Mouse (Mus musculus): Measurements from ENCODE around the gene Tada2b. TPM values are rescaled to one million over a fixed set of nuclear protein-coding genes. Genes with fewer than 3 reads are reported as not detected.

The Tada2b gene
- total and polyA plus RNA-seq, 3 experiments = 9.6 to 24.9 TPM; not detected in 1

- no peaks in the 10 kb centered on the region for H3K27me3 ChIP-seq (ENCODE audit: control insufficient read depth in 1 of 2, insufficient read depth in 2 of 2, low read length in 2 of 2)
- H3K27ac ChIP-seq (ENCODE audit: control insufficient read depth, low read depth, low read length) = no peak overlapping the region
- no peak overlapping the region for H3K4me3 ChIP-seq (ENCODE audit: control insufficient read depth in 1 of 2, insufficient read depth in 1 of 2, low read depth in 2 of 2, low read length in 2 of 2)
- H3K9me3 ChIP-seq (replicated peaks; ENCODE audit: insufficient read depth, low read length) = no peaks in the 10 kb centered on the region
- no peak overlapping the region for H3K9ac ChIP-seq (ENCODE audit: control insufficient read depth, low read depth, low read length, poor library complexity, severe bottlenecking)
- no peak for DNase-seq (ENCODE audit: low read depth, low spot score)
- peaks cover 4 to 24% of the 10 kb centered on the region in 2 experiments for H3K36me3 ChIP-seq (ENCODE audit: control insufficient read depth in 1 of 2, insufficient read depth in 2 of 2, low read length in 2 of 2)
- no peaks in the 10 kb centered on the region for H3K79me2 ChIP-seq (ENCODE audit: control insufficient read depth, insufficient read depth, low read length, poor library complexity)
- H3K4me1 ChIP-seq (ENCODE audit: control insufficient read depth in 1 of 2, insufficient read depth in 2 of 2, low read length in 2 of 2) = peaks cover 12 to 21% of the 10 kb centered on the region in 2 experiments
- no peak for TF ChIP-seq JUND (IDR thresholded peaks at IDR 0.05; ENCODE audit: low read depth, low read length)
- TF ChIP-seq RCOR1 (IDR thresholded peaks at IDR 0.05; ENCODE audit: low read depth, low read length) = no peak
- TF ChIP-seq BHLHE40 (IDR thresholded peaks at IDR 0.05; ENCODE audit: borderline replicate concordance, low read depth, low read length) = no peak
- TF ChIP-seq MEF2A (IDR thresholded peaks at IDR 0.05; ENCODE audit: extremely low read depth, insufficient replicate concordance, low read depth, low read length, poor library complexity, severe bottlenecking) = no peak
- no peak for TF ChIP-seq USF2 (IDR thresholded peaks at IDR 0.05; ENCODE audit: borderline replicate concordance in 1 of 2, insufficient read depth in 1 of 2, low read depth in 1 of 2, low read length in 2 of 2)
- TF ChIP-seq GABPA (IDR thresholded peaks at IDR 0.05; ENCODE audit: low read depth, low read length) = no peak
- no peak for TF ChIP-seq ZMIZ1 (IDR thresholded peaks at IDR 0.05; ENCODE audit: low read depth, low read length)
- TF ChIP-seq ZNF384 (IDR thresholded peaks at IDR 0.05; ENCODE audit: low read depth, low read length) = no peak
- no peak for TF ChIP-seq MYC (IDR thresholded peaks at IDR 0.05; ENCODE audit: low read depth, low read length)
- no peak for TF ChIP-seq RAD21 (IDR thresholded peaks at IDR 0.05; ENCODE audit: low read depth, low read length)
- no peak for TF ChIP-seq KAT2A (conservative IDR thresholded peaks at IDR 0.05; ENCODE audit: low read depth, low read length)
- TF ChIP-seq CHD2 (IDR thresholded peaks at IDR 0.05; ENCODE audit: low read length) = no peak
- no peak for TF ChIP-seq USF1 (IDR thresholded peaks at IDR 0.05; ENCODE audit: low read depth, low read length)
- no peak for TF ChIP-seq POLR2AphosphoS5 (IDR thresholded peaks at IDR 0.05; ENCODE audit: borderline replicate concordance, low read depth, low read length)
- TF ChIP-seq CHD1 (IDR thresholded peaks at IDR 0.05; ENCODE audit: low read depth, low read length) = no peak
- TF ChIP-seq MAX (IDR thresholded peaks at IDR 0.05; ENCODE audit: low read length) = no peak
- TF ChIP-seq ELF1 (IDR thresholded peaks at IDR 0.05; ENCODE audit: low read depth, low read length) = no peak
- TF ChIP-seq UBTF (IDR thresholded peaks at IDR 0.05; ENCODE audit: borderline replicate concordance, insufficient read depth, low read depth, low read length) = no peak
Observed at GRCm38 (mm10) chr5:36519751-36520150, 35.7 kb upstream of the Tada2b start.

DNA sequence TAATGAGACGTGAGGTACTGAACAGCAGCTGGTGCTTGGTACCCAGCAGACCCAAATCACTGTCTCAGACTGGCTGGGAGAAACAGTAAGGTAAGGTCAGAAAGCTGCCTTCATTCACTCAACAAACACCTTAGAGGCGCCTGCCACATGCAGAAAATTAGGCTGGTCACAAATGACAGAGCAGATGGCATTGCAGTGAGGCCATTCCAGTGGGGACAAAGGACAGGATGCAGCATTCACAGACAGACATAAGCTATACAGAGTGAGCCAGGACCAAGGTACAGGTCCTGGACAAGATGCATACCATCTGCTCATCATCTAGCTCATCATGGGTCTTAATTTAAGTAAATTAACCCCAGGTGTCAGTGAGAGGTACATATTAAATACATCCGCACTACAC, 33.5 kb upstream of the Tada2b start:
- H3K27ac ChIP-seq (ENCODE audit: control insufficient read depth, low read depth, low read length) = no peak overlapping the region
- H3K9me3 ChIP-seq (replicated peaks; ENCODE audit: insufficient read depth, low read length) = no peaks in the 10 kb centered on the region
- H3K79me2 ChIP-seq (ENCODE audit: control insufficient read depth, insufficient read depth, low read length, poor library complexity) = no peaks in the 10 kb centered on the region
- TF ChIP-seq USF1 (IDR thresholded peaks at IDR 0.05; ENCODE audit: low read depth, low read length) (no peak), CTCF (IDR thresholded peaks at IDR 0.05 in 2 of 3, conservative IDR thresholded peaks at IDR 0.05 in 1 of 3; ENCODE audit: control insufficient read depth in 1 of 3, insufficient read depth in 1 of 3, low read depth in 2 of 3, low read length in 3 of 3, poor library complexity in 1 of 3, severe bottlenecking in 1 of 3) (no peak), ZNF384 (IDR thresholded peaks at IDR 0.05; ENCODE audit: low read depth, low read length) (no peak), UBTF (IDR thresholded peaks at IDR 0.05; ENCODE audit: borderline replicate concordance, insufficient read depth, low read depth, low read length) (no peak), MXI1 (IDR thresholded peaks at IDR 0.05; ENCODE audit: low read depth, low read length) (no peak), NRF1 (IDR thresholded peaks at IDR 0.05; ENCODE audit: insufficient read depth, low read depth, low read length, poor library complexity, severe bottlenecking) (no peak), SIN3A (IDR thresholded peaks at IDR 0.05; ENCODE audit: low read length) (no peak), TBP (IDR thresholded peaks at IDR 0.05; ENCODE audit: low read depth, low read length) (no peak), GABPA (IDR thresholded peaks at IDR 0.05; ENCODE audit: low read depth, low read length) (no peak), TAL1 (IDR thresholded peaks at IDR 0.05; ENCODE audit: low read length) (no peak), POLR2AphosphoS5 (IDR thresholded peaks at IDR 0.05; ENCODE audit: borderline replicate concordance, low read depth, low read length) (no peak), HCFC1 (IDR thresholded peaks at IDR 0.05; ENCODE audit: low read depth, low read length) (no peak), NELFE (IDR thresholded peaks at IDR 0.05; ENCODE audit: low read depth, low read length) (no peak), CHD2 (IDR thresholded peaks at IDR 0.05; ENCODE audit: low read length) (no peak), POLR2A (IDR thresholded peaks at IDR 0.05; ENCODE audit: control insufficient read depth in 1 of 2, insufficient read depth in 1 of 2, low read depth in 1 of 2, low read length in 2 of 2, poor library complexity in 1 of 2) (no peak), RCOR1 (IDR thresholded peaks at IDR 0.05; ENCODE audit: low read depth, low read length) (no peak), TCF12 (IDR thresholded peaks at IDR 0.05; ENCODE audit: low read depth, low read length) (no peak), ELF1 (IDR thresholded peaks at IDR 0.05; ENCODE audit: low read depth, low read length) (no peak), BHLHE40 (IDR thresholded peaks at IDR 0.05; ENCODE audit: borderline replicate concordance, low read depth, low read length) (no peak), ZC3H11A (IDR thresholded peaks at IDR 0.05; ENCODE audit: low read depth, low read length) (no peak)
- peaks cover 0 to 1% of the 10 kb centered on the region in 2 experiments; a peak in 1 of 4 replicates for H3K4me1 ChIP-seq (ENCODE audit: control insufficient read depth in 1 of 2, insufficient read depth in 2 of 2, low read length in 2 of 2)
- H3K4me3 ChIP-seq (ENCODE audit: control insufficient read depth in 1 of 2, insufficient read depth in 1 of 2, low read depth in 2 of 2, low read length in 2 of 2) = no peak overlapping the region
- no peak overlapping the region for H3K9ac ChIP-seq (ENCODE audit: control insufficient read depth, low read depth, low read length, poor library complexity, severe bottlenecking)
- peaks cover 6 to 13% of the 10 kb centered on the region in 2 experiments for H3K36me3 ChIP-seq (ENCODE audit: control insufficient read depth in 1 of 2, insufficient read depth in 2 of 2, low read length in 2 of 2)
- DNase-seq (ENCODE audit: low read depth, low spot score) = no peak
- H3K27me3 ChIP-seq (ENCODE audit: control insufficient read depth in 1 of 2, insufficient read depth in 2 of 2, low read length in 2 of 2) = no peaks in the 10 kb centered on the region

All from MEL (cell line).